Mouse (Mus musculus) right cerebral cortex, adult 18-20 months (tissue): ENCODE data around the gene Itga6.
"Not testable (repeated sequence)": the region's sequence is repeated elsewhere in the genome, so short reads cannot be mapped to it uniquely, and the experiment has no call there.

ENCODE experiments used
- DNase-seq: peaks from one replicate; pipeline ENCODE4 v3.0.0; 2022; ENCODE audit warnings: mixed read lengths

Itga6 gene

GRCm38 (mm10) chr2:71898335-71898856 lies 153.0 kb downstream of the Itga6 start:
- peak; percentile 46 for DNase-seq

- DNase-seq = no peak
These were observed 154.5 kb downstream of the Itga6 start for GRCm38 (mm10) chr2:71899886-71900285.

GRCm38 (mm10) chr2:71905154-71905553 lies 159.7 kb downstream of the Itga6 start:
- DNase-seq = no peak

- DNase-seq = not testable (repeated sequence)
These were observed 160.9 kb downstream of the Itga6 start for GRCm38 (mm10) chr2:71906356-71906755.
